Mouse (Mus musculus): ENCODE data around the gene H2afy2. TPM values are rescaled to one million over a fixed set of nuclear protein-coding genes. Genes with fewer than 3 reads are reported as not detected.
A peak's percentile ranks its signal among the peaks of the same experiment; 100 is the strongest.

The H2afy2 gene
- polyA plus RNA-seq, 1 experiment from 2014 or later, result 76.8 TPM

- Histone ChIP-seq H3K9ac (ENCODE audit: low read depth, low read length) (no peak overlapping the region), H3K4me2 (ENCODE audit: low read depth, low read length) (no peak overlapping the region), H3K4me3 (ENCODE audit: low read length) (no peak overlapping the region), H3K9me3 (ENCODE audit: control insufficient read depth, low read length) (no peaks in the 10 kb centered on the region), H3K4me1 (ENCODE audit: control insufficient read depth, insufficient read depth, low read length) (peaks cover 4% of the 10 kb centered on the region; the same call in 1 of the 2 replicates), H3K36me3 (ENCODE audit: control insufficient read depth, insufficient read depth, low read length) (no peaks in the 10 kb centered on the region), H3K27me3 (replicated peaks; ENCODE audit: control insufficient read depth, insufficient read depth, low read length) (no peaks in the 10 kb centered on the region), H3K27ac (ENCODE audit: low read length) (no peak overlapping the region)
- 56% methylated on average over 8 of the region's 8 CpGs for WGBS
- ATAC-seq, result no peak
Measured at GRCm38 (mm10) chr10:61793015-61793414, 9.1 kb upstream of the H2afy2 start.

DNA sequence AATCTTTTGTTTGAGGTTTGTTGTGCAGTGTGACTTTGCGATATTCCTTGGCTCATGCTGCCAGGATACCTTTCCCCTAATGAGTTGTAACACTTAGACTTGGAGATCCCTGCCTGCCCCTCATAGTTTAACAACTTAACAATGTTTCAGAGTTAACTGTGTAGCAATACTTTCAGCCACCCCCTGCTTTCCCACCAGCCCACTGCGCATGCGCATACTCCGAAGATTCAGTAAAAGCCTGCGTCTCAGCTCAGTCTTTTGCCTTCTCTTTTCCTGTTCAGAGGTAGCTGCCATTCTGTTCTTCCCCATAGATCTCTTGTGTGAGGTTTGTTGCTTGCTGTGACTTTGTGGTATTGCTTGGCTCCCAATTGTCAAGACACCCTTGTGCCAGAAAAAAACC lies 4.6 kb upstream of the H2afy2 start:
- H3K4me3 ChIP-seq (ENCODE audit: low read length), result no peak overlapping the region
- no peak overlapping the region for H3K4me2 ChIP-seq (ENCODE audit: low read depth, low read length)
- H3K9ac ChIP-seq (ENCODE audit: low read depth, low read length), result no peak overlapping the region
- ATAC-seq, result no peak
- no peaks in the 10 kb centered on the region for H3K36me3 ChIP-seq (ENCODE audit: control insufficient read depth, insufficient read depth, low read length)
- H3K27ac ChIP-seq (ENCODE audit: low read length), result no peak overlapping the region
- no peaks in the 10 kb centered on the region for H3K9me3 ChIP-seq (ENCODE audit: control insufficient read depth, low read length)
- 95% methylated on average over 5 of the region's 5 CpGs for WGBS
- H3K4me1 ChIP-seq (ENCODE audit: control insufficient read depth, insufficient read depth, low read length), result no peaks in the 10 kb centered on the region
- no peaks in the 10 kb centered on the region for H3K27me3 ChIP-seq (replicated peaks; ENCODE audit: control insufficient read depth, insufficient read depth, low read length)

- H3K9ac ChIP-seq (ENCODE audit: low read depth, low read length), result no peak overlapping the region
- no peaks in the 10 kb centered on the region for H3K36me3 ChIP-seq (ENCODE audit: control insufficient read depth, insufficient read depth, low read length)
- ATAC-seq, result no peak
- H3K4me2 ChIP-seq (ENCODE audit: low read depth, low read length), result no peak overlapping the region
- peaks cover under 1% of the 10 kb centered on the region; the same call in 1 of the 2 replicates for H3K4me1 ChIP-seq (ENCODE audit: control insufficient read depth, insufficient read depth, low read length)
- H3K27ac ChIP-seq (ENCODE audit: low read length), result no peak overlapping the region
- WGBS, result 77% methylated on average over 10 of the region's 10 CpGs
- no peaks in the 10 kb centered on the region for H3K27me3 ChIP-seq (replicated peaks; ENCODE audit: control insufficient read depth, insufficient read depth, low read length)
- no peak overlapping the region for H3K4me3 ChIP-seq (ENCODE audit: low read length)
- H3K9me3 ChIP-seq (ENCODE audit: control insufficient read depth, low read length), result no peaks in the 10 kb centered on the region
Measured at GRCm38 (mm10) chr10:61787541-61788313, 3.8 kb upstream of the H2afy2 start.

- peak overlapping the region; percentile 90 for H3K4me3 ChIP-seq (ENCODE audit: low read length)
- peak overlapping the region; percentile 77 for H3K4me2 ChIP-seq (ENCODE audit: low read depth, low read length)
- ATAC-seq, result no peak
- no peak overlapping the region for H3K27ac ChIP-seq (ENCODE audit: low read length)
- no peaks in the 10 kb centered on the region for H3K36me3 ChIP-seq (ENCODE audit: control insufficient read depth, insufficient read depth, low read length)
- no peaks in the 10 kb centered on the region for H3K27me3 ChIP-seq (replicated peaks; ENCODE audit: control insufficient read depth, insufficient read depth, low read length)
- WGBS, result 31% methylated on average over 10 of the region's 10 CpGs
- H3K9me3 ChIP-seq (ENCODE audit: control insufficient read depth, low read length), result no peaks in the 10 kb centered on the region
- H3K9ac ChIP-seq (ENCODE audit: low read depth, low read length), result peak overlapping the region; percentile 93
- H3K4me1 ChIP-seq (ENCODE audit: control insufficient read depth, insufficient read depth, low read length), result peaks cover 9% of the 10 kb centered on the region; the same call in 1 of the 2 replicates
Measured at GRCm38 (mm10) chr10:61784414-61784813, 467 bp upstream of the H2afy2 start.

DNA sequence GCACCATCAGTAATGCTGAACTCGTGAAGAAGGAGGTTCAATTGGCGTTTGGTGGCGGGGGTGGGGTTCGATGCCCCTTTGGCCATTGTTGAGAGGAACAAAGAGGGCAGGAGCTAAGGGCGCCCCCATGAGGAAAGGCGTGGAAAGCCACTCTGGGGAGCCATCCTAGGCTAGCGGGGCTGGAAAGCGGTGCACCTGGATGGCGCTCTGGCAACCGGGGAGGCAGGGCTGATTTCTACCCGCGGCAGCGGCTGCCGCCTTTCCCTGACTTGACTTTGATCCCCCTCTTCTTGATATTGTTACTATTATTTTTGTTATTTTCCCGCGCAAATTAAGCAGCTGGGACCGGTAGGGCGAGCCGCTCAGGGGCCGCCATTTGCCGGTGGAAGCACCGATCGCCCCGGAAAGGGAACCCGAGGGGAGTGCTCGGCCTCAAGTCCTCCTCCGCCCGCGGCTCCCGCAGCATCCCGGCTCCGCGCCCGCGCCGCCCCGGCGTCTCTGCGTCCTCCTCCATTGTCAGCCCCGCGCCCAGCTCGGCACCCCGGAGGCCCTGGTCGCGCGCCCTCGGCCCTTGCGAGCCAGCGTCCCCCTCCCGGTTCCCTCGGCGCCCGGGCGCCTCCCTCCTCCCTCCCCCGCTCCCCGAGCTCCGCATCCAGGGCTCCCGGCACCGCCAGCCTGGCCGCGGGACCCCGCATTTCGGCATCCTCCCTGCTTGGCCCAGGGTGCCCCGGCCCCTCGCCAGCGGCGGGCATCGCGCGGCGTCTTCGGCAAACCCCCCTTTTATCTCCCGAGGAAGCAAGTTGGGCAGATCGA lies 942 bp downstream of the H2afy2 start:
- H3K27ac ChIP-seq (ENCODE audit: low read length), result peak overlapping the region; percentile 91
- peak overlapping the region; percentile 77 for H3K4me2 ChIP-seq (ENCODE audit: low read depth, low read length)
- H3K9me3 ChIP-seq (ENCODE audit: control insufficient read depth, low read length), result no peaks in the 10 kb centered on the region
- H3K36me3 ChIP-seq (ENCODE audit: control insufficient read depth, insufficient read depth, low read length), result no peaks in the 10 kb centered on the region
- peak; percentile 64 for ATAC-seq
- H3K27me3 ChIP-seq (replicated peaks; ENCODE audit: control insufficient read depth, insufficient read depth, low read length), result no peaks in the 10 kb centered on the region
- H3K9ac ChIP-seq (ENCODE audit: low read depth, low read length), result peak overlapping the region; percentile 93
- WGBS, result under 1% methylated on average over 69 of the region's 74 CpGs
- peak overlapping the region; percentile 90 for H3K4me3 ChIP-seq (ENCODE audit: low read length)
- H3K4me1 ChIP-seq (ENCODE audit: control insufficient read depth, insufficient read depth, low read length), result peaks cover 9% of the 10 kb centered on the region; the same call in 1 of the 2 replicates

DNA sequence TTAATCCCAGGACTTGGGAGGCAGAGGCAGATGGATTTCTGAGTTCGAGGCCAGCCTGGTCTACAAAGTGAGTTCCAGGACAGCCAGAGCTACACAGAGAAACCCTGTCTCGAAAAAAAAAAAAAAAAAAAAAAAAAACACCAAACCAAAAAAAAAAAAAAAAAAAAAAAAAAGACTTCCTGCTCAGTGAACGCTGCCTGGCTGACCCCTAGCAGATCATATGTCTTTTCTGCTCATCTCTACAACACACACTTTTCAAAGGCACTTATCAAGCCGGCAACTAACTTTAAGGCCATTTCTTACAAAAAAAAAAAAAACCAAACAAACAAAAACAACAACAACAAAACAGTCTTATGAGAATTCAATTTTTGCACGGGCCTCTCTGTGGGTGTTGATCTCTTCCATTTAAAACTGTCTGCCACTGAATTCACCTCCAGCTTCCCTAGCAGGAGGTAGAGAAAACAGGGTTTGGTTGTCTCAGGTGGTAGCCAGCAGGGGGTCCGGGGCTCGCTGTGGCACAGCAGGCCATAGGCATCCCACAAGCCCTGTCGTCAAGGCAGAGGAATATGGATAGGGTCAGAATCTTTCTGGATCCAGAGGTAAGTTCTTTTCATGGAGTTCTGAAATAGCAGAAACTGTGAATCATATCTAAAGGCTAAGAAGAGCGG lies 2.4 kb downstream of the H2afy2 start:
- peaks cover 9% of the 10 kb centered on the region; the same call in 1 of the 2 replicates for H3K4me1 ChIP-seq (ENCODE audit: control insufficient read depth, insufficient read depth, low read length)
- H3K9me3 ChIP-seq (ENCODE audit: control insufficient read depth, low read length), result no peaks in the 10 kb centered on the region
- peak overlapping the region; percentile 93; the same call in 1 of the 2 replicates for H3K9ac ChIP-seq (ENCODE audit: low read depth, low read length)
- H3K36me3 ChIP-seq (ENCODE audit: control insufficient read depth, insufficient read depth, low read length), result no peaks in the 10 kb centered on the region
- no peak overlapping the region for H3K27ac ChIP-seq (ENCODE audit: low read length)
- ATAC-seq, result no peak
- peak overlapping the region; percentile 77; the same call in 1 of the 2 replicates for H3K4me2 ChIP-seq (ENCODE audit: low read depth, low read length)
- 32% methylated on average over 8 of the region's 9 CpGs for WGBS
- no peaks in the 10 kb centered on the region for H3K27me3 ChIP-seq (replicated peaks; ENCODE audit: control insufficient read depth, insufficient read depth, low read length)
- no peak overlapping the region for H3K4me3 ChIP-seq (ENCODE audit: low read length)

- H3K4me1 ChIP-seq (ENCODE audit: control insufficient read depth, insufficient read depth, low read length), result peaks cover 6% of the 10 kb centered on the region
- no peak overlapping the region for H3K9ac ChIP-seq (ENCODE audit: low read depth, low read length)
- 33% methylated on average over 6 of the region's 6 CpGs for WGBS
- no peak overlapping the region for H3K4me3 ChIP-seq (ENCODE audit: low read length)
- no peaks in the 10 kb centered on the region for H3K36me3 ChIP-seq (ENCODE audit: control insufficient read depth, insufficient read depth, low read length)
- no peaks in the 10 kb centered on the region for H3K27me3 ChIP-seq (replicated peaks; ENCODE audit: control insufficient read depth, insufficient read depth, low read length)
- ATAC-seq, result no peak
- H3K9me3 ChIP-seq (ENCODE audit: control insufficient read depth, low read length), result no peaks in the 10 kb centered on the region
- H3K27ac ChIP-seq (ENCODE audit: low read length), result no peak overlapping the region
- H3K4me2 ChIP-seq (ENCODE audit: low read depth, low read length), result no peak overlapping the region
Measured at GRCm38 (mm10) chr10:61766806-61767205, 17.1 kb downstream of the H2afy2 start.

DNA sequence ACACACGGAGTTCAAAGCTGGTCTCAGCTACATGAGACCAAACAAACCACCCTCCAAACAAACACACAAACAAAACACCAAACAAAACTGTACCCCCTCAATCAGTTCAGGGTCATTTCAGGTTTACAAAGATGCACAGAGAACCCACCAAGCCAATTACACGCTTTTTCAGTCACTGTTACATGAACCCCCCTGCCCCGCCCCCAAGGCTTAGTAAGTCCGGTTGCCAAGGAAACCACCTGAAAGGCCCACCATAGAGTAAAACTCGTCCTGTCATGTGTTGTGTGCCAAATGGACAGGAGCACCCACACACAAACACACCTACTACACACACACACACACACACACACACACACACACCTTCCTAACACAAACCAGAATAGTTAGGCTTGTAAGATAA lies 18.4 kb downstream of the H2afy2 start:
- Histone ChIP-seq H3K9ac (ENCODE audit: low read depth, low read length) (no peak overlapping the region), H3K9me3 (ENCODE audit: control insufficient read depth, low read length) (no peaks in the 10 kb centered on the region), H3K36me3 (ENCODE audit: control insufficient read depth, insufficient read depth, low read length) (no peaks in the 10 kb centered on the region), H3K4me1 (ENCODE audit: control insufficient read depth, insufficient read depth, low read length) (peaks cover 6% of the 10 kb centered on the region), H3K27me3 (replicated peaks; ENCODE audit: control insufficient read depth, insufficient read depth, low read length) (no peaks in the 10 kb centered on the region), H3K4me2 (ENCODE audit: low read depth, low read length) (no peak overlapping the region), H3K4me3 (ENCODE audit: low read length) (no peak overlapping the region), H3K27ac (ENCODE audit: low read length) (no peak overlapping the region)
- no peak for ATAC-seq
- WGBS, result 72% methylated on average over 5 of the region's 5 CpGs

DNA sequence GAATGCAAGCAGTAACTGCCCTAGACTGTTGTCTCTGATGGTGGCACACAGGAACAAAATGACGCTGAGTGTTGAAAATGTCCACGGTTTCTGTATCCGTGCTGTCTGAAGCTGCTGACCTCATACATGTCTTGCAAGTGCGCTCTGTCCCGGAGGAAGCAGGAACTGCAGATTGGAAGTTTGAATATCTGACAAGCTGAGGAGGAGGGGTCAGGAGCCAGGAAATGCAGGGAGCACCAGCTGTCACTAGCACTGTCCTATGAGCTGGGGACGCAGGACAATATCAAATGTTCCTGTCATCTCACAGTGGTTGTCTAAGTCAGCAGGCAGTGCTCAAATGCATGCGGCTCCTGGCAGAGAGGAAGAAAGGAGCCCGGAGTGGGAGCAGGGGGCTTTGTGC lies 19.3 kb downstream of the H2afy2 start:
- Histone ChIP-seq H3K9me3 (ENCODE audit: control insufficient read depth, low read length) (no peaks in the 10 kb centered on the region), H3K4me2 (ENCODE audit: low read depth, low read length) (no peak overlapping the region), H3K27ac (ENCODE audit: low read length) (no peak overlapping the region), H3K4me1 (ENCODE audit: control insufficient read depth, insufficient read depth, low read length) (peaks cover 11% of the 10 kb centered on the region), H3K9ac (ENCODE audit: low read depth, low read length) (no peak overlapping the region), H3K36me3 (ENCODE audit: control insufficient read depth, insufficient read depth, low read length) (no peaks in the 10 kb centered on the region), H3K27me3 (replicated peaks; ENCODE audit: control insufficient read depth, insufficient read depth, low read length) (no peaks in the 10 kb centered on the region), H3K4me3 (ENCODE audit: low read length) (no peak overlapping the region)
- peak; percentile 48; the same call in 1 of the 2 replicates for ATAC-seq
- 64% methylated on average over 8 of the region's 8 CpGs for WGBS
